Mouse (Mus musculus): ENCODE data around the gene 5730455P16Rik.
"Not testable (repeated sequence)": the region's sequence is repeated elsewhere in the genome, so short reads cannot be mapped to it uniquely, and the experiment has no call there.

Gene 5730455P16Rik

GRCm38 (mm10) chr11:80377712-80378451, at the start of gene 5730455P16Rik:
5730455P16Rik (minus strand) TSS chr11:80378034.
- DNase-seq, result peak; percentile 79

GRCm38 (mm10) chr11:80426029-80426813, 48.4 kb upstream of the 5730455P16Rik start:
- not testable (repeated sequence) for DNase-seq

DNA sequence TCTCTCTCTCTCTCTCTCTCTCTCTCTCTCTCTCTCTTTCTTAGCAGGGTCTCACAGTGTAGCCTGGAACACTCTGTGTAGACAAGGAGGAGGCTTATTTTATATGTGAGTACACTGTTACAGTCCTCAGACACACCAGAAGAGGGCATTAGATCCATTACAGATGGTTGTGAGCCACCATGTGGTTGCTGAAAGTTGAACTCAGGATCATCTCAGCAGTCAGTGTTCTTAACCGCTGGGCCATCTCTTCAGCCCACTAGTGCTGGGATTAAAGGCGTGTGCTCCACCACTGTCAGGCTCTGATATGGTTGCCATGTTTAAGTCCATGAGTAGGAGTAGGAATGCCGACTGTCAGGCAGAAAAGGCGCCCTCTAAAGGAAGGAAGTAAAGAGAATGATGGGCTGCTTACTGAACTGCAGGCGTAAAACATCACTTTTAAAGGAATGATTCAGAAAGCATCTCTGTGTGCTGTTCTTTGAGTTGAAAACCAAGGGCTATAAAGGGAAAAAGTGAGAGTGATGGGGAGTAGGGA, 47.5 kb upstream of the 5730455P16Rik start:
- no peak for DNase-seq

- DNase-seq, result no peak
Observed at GRCm38 (mm10) chr11:80424691-80425090, 46.9 kb upstream of the 5730455P16Rik start.

GRCm38 (mm10) chr11:80421421-80422047, 43.7 kb upstream of the 5730455P16Rik start:
- DNase-seq, result no peak

GRCm38 (mm10) chr11:80420202-80420984, 42.6 kb upstream of the 5730455P16Rik start:
- no peak for DNase-seq

GRCm38 (mm10) chr11:80419743-80420142, 41.9 kb upstream of the 5730455P16Rik start:
- no peak for DNase-seq

GRCm38 (mm10) chr11:80417085-80417484, 39.3 kb upstream of the 5730455P16Rik start:
- no peak for DNase-seq

DNA sequence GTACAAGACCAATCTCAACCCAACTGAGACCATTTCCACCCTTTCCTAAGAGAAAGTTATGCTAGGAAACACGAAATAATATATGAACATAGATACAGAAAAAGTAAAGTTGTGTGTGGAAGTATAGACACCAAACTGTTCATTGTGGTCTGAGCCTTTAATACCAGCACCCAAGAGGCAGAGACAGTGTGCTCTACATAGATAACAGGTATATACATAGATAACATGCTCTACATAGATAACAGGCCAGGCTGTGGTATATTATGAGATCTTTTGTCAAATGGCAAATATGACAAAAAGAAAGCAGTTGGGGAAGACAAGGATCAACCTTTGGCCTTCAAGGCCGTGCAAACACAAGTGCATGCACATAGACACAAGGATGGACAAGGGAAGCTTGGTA, 32.5 kb upstream of the 5730455P16Rik start:
- no peak for DNase-seq

GRCm38 (mm10) chr11:80407878-80408277, 30.0 kb upstream of the 5730455P16Rik start:
- DNase-seq, result not testable (repeated sequence)

DNA sequence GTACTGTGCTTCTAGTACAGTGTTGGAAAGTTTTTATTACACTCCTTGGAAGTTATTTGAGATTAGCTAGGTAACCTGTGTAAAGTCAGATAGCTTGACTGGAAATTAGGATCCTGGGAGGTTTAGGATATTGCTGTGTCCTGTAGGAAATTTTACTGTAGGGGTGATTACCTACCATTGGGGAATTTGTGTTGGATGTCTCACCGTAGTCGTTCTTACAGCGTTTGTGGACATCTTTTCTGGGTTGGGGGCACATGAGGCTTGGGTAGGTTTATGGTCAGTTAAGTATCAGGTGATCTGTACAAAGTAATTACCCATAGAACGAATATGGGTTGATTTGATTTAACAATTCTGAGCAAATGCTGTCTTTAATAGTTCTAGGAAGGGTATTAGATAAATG, 18.8 kb upstream of the 5730455P16Rik start:
- DNase-seq, result no peak

DNA sequence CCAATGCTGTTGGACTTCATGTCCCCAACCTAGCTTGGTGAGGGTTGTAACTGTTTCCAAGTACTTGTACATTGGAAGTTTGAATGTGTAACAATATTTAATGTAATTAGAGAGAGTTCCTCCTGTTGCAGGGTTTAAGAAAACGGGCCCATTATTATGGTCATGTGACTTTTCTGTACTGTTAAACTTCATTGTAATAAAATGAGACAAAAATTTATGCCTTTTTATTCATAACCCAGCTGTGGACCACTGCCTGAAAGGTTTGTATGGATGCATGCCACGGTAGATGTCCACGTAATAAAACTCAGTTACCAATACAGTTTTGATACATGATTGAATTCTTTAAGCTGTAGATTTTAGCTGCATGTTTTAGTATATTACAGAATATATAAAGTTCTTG, 18.1 kb upstream of the 5730455P16Rik start:
- DNase-seq, result no peak

DNA sequence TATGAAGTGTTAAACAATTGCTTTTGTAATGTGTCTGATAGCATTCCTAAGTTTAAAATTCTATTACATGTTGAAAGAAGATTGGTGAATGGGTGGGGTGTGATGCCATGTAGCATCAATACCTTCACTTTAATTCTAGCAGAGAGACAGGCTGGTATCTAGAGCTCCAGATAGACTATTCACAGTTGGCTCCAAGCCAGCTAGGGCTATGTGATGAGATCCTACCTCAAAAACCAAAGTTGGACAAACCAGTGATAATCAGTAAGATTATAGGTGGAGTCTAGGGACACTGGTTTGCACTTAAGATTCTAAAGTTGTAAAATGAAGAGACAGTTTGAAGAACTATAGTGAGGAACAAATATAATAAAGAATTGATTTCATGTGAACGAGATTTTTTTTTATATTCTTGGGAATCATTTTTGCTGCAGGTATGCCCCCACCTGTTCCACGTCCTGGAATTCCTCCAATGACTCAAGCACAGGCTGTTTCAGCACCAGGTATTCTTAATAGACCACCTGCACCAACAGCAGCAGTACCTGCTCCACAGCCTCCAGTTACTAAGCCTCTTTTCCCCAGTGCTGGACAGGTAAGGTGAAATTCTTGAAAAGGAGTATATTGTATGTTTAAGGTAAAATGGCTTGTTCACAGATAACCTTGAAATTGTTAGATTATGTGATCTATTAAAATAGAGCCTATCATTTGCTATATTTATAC, 13.7 kb upstream of the 5730455P16Rik start:
- DNase-seq, result no peak

DNA sequence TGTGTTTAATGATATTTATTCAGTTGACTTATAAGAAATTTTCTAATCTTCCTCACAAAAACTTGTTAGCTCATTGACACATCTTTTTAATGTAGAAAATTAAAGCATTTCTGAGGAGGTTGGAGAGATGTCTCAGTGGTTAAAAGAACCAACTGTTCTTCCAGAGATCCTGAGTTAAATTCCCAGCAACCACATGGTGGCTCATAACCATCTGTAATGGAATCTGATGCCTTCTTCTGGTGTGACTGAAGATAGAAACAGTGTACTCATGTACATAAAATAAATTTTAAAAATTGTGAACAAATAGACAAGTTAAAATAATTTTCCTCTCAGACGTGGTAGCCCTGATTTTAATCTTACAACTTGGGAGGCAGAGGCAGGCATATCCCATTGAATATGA, 12.1 kb upstream of the 5730455P16Rik start:
- DNase-seq, result no peak

- no peak for DNase-seq
Observed at GRCm38 (mm10) chr11:80386790-80387189, 9.0 kb upstream of the 5730455P16Rik start.

GRCm38 (mm10) chr11:80385055-80385454, 7.2 kb upstream of the 5730455P16Rik start:
- DNase-seq, result peak; percentile 20

DNA sequence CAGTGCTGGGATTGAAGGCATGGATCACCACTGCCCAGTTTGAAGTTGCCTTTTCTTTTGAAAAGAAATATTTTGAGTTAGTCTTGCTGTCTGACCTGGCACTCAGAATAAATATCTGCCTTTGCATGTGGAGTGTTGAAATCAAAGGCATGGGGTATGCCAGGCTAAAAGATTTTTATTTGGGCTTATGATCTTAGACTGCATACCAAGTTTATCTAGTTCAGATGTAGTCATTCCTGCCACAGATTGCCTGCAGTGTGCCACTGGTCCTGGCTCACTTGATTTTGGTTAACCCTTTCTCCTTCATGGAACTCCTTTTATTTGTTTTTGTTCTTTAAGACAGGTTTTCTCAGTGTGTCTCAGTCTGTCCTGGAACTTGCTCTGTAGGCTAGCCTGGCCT, 6.6 kb upstream of the 5730455P16Rik start:
- no peak for DNase-seq

GRCm38 (mm10) chr11:80383626-80384046, 5.8 kb upstream of the 5730455P16Rik start:
- DNase-seq, result no peak

GRCm38 (mm10) chr11:80383019-80383625, 5.3 kb upstream of the 5730455P16Rik start, which contains the start of gene Zfp207:
Zfp207 (plus strand) TSS chr11:80383279.
- peak; percentile 96 for DNase-seq

GRCm38 (mm10) chr11:80382626-80383018, 4.8 kb upstream of the 5730455P16Rik start:
- no peak for DNase-seq

- DNase-seq, result not testable (repeated sequence)
Observed at GRCm38 (mm10) chr11:80379184-80379583, 1.4 kb upstream of the 5730455P16Rik start.
